Mouse (Mus musculus) spleen, adult 18-20 months (tissue): Measurements from ENCODE around the gene Nmnat3.

ENCODE experiments used
- DNase-seq, 2 experiments: peaks; one replicate each; pipeline ENCODE4 v3.0.0; 2022; ENCODE audit warnings: mixed read lengths in 2 of 2

The Nmnat3 gene

GRCm38 (mm10) chr9:98312622-98313374 lies 25.6 kb downstream of the Nmnat3 start:
- no peak for DNase-seq

GRCm38 (mm10) chr9:98313587-98313986 lies 26.4 kb downstream of the Nmnat3 start:
- DNase-seq = no peak

DNA sequence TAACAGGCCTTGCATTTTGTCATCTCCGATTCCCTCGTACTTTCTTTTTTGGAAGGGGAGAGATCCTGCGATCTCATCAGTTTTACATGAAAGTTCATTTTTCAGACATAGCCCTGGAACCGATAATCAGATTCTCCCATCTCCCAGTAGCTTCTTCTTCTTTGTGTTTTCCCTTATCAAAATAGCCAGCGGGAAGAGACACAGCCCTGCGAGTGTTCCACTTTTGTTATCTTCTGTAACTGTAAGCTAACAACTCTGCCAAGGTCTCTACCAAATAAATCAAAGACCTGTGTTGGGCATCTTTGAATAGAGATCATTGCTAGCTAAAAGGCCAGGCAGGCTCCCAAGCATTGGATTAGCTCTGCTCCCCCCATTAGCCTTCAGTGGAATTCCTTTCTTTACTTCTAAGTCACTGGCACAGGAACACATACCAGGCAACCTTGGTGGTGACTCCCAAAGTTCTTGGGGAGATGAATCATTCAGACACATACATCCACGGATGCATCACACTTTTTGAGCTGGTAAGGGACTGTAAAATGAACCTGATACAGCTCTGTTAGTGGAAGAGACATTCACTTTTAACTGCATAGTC lies 26.9 kb downstream of the Nmnat3 start:
- DNase-seq = no peak

- DNase-seq = no peak
These were observed 30.7 kb downstream of the Nmnat3 start for GRCm38 (mm10) chr9:98317897-98318296.

DNA sequence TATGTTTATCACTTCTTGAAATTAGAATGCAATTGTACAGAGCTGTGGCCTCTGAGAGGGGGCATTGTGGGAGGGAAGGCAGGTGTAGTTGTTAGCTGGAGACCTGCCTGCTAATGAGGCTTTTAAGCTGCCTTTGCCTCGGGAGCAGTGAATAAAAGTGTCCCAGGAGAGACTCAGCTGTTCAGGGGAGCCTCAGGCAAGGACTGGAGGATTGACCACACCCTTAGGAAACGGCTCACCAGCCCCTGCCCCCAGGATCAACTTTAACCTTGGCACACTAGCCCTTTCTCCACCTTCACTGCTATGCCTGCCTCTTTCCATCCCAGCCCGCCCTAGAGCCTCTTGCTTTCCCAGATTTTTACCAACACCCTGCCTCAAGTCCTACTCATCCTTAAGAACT lies 31.6 kb downstream of the Nmnat3 start:
- DNase-seq = no peak

DNA sequence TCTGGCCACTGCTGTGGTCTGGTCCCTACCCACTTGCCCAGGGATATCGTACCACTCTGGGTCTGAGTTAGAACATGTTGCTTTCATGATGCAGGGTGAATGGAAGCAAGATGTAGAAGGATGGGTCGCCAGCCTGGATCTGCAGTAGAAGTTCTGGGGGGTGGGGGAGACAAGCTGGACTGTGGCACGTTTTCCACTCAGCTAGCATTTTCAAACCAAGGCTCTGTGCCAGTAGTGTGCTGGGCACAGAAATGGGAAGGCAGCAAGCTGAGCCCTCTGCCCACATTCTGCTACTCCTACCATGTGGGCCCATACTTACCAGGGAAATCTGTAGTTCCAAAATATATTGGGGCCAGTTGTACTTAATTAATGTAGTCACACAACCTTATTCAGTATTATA lies 33.5 kb downstream of the Nmnat3 start:
- DNase-seq = no peak

DNA sequence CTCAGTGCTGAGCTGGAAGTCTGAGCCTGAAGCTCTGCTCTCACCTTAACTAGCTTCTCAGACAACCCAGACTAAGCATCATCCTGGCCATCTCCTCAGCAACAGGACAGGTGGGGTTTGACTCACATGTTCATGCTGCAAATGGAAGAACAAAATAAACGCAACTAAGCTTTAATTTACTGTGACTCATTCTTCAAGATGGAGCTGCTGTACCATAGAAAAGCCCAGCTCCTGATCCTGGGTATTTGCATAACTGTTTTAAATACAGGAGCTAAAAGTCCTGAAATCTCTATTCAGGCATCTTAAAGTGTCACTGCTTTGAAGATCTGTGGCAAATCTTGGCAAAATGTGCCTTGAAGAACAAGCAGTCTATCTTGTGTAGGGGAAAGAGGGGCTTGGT lies 38.9 kb downstream of the Nmnat3 start:
- no peak for DNase-seq

DNA sequence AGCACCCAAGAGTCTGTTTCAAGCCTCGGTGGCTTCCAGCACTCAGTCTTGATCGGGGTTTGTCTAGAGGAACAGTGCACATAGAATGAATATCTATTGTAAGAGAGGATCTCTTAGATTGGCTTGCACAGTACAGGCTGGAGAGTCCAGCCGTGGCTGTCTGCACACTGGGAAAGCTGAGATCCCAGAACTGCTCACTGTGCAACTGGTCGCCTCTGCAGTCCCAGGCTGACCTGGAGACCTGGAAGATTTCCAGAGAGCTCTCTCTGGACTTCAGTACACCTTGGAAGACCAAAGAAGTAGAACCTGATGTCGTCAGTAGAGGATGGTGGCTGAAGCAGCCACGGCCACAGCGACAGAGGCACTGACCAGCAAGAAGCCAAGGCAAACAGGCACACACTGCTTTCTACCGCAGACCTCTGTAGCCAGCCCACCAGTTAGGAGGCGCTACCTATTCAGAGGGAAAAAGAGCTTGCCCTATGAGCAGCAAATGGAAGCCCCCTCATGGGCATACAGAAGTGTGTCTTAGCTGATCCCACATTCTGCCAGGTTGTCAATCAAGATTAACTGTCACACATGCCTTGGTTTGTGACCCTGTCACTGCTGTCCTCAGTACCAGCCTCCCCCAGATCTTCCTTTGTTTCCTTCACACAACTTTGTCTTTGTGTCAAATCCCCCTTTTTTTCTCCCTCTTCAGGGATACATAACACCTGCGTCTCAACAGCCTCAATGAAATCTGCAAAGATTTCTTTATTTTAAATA lies 41.4 kb downstream of the Nmnat3 start:
- no peak for DNase-seq

DNA sequence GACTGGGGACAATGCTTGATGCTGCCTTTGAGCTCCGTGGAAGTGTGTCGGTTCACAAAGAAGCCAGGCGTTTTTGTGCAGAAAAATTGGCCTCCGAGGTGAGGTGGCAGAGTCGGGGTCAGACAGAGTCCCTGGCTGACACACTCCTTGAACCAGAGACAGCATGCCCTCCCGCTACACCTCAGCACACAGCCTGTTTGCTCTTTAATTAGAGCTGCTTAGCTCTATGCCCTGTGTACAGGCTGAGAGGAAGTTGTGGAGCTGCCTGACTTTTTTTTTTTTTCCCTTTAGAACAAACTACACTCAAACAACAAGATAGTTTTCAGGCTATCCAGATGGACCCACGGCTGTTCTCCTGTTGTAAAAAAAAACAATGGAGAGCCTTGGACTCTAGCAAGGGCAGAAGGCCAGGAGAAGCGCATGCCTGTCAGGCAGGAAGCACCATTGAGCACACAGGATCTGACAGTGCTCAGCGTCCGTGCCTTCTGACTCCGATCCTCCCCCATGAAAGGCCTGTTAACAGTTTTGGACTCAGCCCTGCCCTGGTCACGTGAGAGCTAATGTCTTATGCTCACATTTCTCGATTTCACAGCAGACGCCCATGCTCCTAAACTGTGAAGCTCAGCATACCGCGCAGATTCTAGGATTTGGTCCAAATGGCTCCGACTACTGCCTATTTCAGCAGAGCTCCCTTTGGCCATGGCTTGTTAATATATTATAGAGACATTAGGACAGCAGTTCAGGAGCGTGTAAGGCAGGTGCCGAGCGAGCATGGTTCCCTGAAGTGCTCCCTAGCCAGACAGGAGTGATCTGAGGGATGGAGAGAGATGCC lies 42.3 kb downstream of the Nmnat3 start:
- DNase-seq = peak in 1 of 2 experiments; percentile 4

- no peak for DNase-seq
These were observed 46.1 kb downstream of the Nmnat3 start for GRCm38 (mm10) chr9:98333219-98333754.

GRCm38 (mm10) chr9:98337881-98338769 lies 50.9 kb downstream of the Nmnat3 start:
- DNase-seq = no peak

DNA sequence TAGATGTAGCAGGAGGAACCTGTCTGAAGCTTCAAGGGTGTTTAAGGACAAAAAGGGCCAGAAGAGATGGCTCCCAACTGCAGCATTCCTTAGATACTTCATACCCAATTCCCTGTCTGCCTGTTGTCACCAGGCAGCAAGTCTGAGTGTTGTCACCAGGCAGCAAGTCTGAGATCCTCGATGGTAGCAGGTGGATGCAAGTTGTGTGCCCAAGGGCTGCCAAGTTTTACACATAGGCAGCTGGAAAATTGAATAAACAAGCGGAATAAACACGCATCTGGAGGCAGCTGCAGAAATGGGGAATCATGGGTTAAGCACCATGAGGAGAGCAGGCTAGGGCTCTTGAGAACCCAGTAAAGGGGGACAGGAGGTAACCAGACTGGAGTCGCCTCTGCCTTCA lies 52.7 kb downstream of the Nmnat3 start:
- DNase-seq = no peak

GRCm38 (mm10) chr9:98340427-98340826 lies 53.2 kb downstream of the Nmnat3 start:
- DNase-seq = no peak

DNA sequence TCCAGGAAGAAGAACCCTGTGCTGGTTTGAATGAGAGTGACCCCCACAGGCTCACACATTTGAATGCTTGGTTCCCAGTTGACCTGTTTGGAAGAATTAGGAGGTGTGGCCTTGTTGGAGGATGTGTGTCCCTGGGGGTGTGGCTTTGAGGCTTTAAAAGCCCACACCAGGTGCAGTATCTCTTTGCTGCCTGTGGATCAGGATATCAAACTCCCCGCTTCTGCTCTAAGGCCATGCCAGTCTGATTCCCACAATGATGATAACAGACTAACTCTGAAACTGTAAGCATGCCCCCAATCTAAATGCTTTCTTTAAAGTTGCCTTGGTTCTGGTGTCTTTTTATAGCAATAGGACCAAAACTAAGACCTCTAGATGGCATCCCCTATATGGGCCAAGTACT lies 58.6 kb downstream of the Nmnat3 start:
- no peak for DNase-seq

GRCm38 (mm10) chr9:98346240-98346639 lies 59.0 kb downstream of the Nmnat3 start:
- no peak for DNase-seq

DNA sequence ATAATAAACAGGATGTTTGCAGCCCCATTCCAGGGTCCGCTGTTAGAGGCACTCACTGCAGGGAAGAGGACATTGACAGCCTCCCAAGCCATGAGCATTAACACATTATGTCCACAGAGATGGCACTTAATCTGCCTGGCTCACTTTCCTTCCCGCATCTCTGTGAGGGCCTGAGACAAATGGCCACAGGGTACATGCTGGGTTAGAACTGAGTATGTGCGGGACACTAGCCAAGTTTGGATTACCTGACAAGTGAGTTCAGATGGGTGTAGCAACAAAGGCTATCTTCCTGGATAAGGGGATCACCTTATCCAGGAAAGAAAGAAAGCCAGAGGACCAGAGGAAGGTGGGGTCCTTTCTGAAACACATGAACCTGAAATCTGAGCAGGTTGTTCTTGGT lies 59.8 kb downstream of the Nmnat3 start:
- no peak for DNase-seq

- DNase-seq = no peak
These were observed 63.3 kb downstream of the Nmnat3 start for GRCm38 (mm10) chr9:98350318-98351144.

DNA sequence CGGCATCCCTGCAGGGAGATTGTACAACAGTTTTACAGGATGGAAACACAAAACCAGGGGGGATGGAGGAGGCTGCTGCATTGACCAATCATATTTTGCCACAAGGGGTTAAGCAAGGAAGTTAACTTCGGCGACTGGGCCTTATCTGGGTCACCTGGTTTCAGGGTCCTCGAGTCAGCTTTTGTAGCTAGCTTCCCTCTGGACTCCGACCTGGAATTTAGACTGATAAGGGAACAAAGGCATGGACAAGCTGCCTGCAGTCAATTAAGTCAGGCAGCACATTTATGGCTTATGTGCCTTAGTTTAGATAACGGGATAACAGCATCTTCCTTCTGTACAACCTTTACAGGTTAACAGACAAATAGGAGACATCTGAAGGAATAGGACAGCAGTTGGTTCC lies 65.1 kb downstream of the Nmnat3 start:
- DNase-seq = no peak

DNA sequence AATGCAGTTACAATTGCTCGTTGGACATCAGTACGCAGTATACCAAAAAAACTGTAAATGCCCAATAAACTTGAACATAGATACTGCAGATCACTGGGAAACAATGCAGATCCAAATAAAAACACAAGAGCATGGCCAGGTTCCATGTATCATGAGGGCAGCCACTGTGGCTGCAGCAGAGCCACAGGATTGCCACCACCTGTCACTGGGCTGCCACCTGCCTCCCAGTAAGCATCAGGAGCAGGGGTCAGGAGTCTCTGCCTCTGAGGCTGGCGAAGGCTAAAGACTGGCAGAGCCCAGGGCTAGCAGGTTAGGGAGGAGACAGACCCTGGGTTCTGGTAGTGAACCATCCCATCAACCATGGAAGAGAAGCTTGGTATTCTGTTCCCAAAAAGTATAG lies 67.7 kb downstream of the Nmnat3 start:
- no peak for DNase-seq

GRCm38 (mm10) chr9:98361047-98361446 lies 73.8 kb downstream of the Nmnat3 start:
- DNase-seq = no peak

GRCm38 (mm10) chr9:98366075-98366474 lies 78.8 kb downstream of the Nmnat3 start:
- no peak for DNase-seq
